Comparison of ENCODE assay signal across 8 mouse cellular contexts in the genomic region with DNA sequence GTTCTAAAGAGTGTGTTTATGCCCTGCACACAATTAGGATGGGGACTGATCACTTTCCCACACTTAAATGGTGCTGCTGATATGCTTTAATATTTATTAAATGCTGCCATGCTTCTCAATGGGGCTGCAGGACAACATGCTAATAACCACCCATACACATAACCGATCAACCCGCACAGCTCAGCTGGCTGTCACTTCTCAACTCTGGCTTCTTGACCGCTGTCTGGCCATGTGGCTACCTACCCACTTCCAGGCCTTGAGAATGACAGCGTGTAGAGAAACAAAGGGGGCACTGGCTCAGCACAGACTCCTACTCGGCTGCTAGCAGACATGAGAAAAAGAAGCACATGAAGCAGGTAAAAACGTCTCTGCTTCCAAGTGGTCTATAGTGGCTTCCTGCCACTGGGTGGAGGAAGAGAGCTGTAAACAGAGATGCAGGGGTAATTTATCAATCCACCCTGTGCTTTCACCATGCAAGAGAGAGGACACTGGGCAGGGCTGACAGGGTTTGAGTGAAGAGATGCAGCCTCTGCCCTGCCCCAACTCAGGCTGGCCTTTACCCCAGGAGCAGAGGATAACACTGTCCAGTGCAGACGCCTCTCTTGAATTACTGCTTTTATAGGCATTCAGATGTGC.
A peak's percentile ranks its signal among the peaks of the same experiment; 100 is the strongest.
DNase-seq lines count a peak whose midpoint lies in the region; ATAC-seq and TF ChIP-seq lines count a peak whose summit lies in the region.
"Had no signal": no experiment of that assay in that cellular context is flagged by ENCODE, and none has a peak within 500 bp of the region (broad histone marks: within the 10 kb centered on the region; RNA-seq: fewer than 3 reads in every experiment).

No protein-coding gene starts in this region.

- no peak overlapping the region for H3K4me2 ChIP-seq in hindbrain, embryonic 12.5 days (replicated peaks)

- no peaks in the 10 kb centered on the region for H3K27me3 ChIP-seq in E14TG2a.4 (ENCODE audit: insufficient read depth, low read length)
- no peaks in the 10 kb centered on the region for H3K27me3 ChIP-seq in hindbrain, embryonic 12.5 days
- H3K27me3 ChIP-seq in splenic B cell, adult 2 months (ENCODE audit: control insufficient read depth, insufficient read depth, low read length, poor library complexity, severe bottlenecking): no peaks in the 10 kb centered on the region

- ATAC-seq in activated CD4-positive, CD25-positive, alpha-beta regulatory T cell, adult 4 months: peak; percentile 40
- ATAC-seq in hindbrain, embryonic 12.5 days (ENCODE audit: low FRiP score): peak; percentile 75

- H3K9me3 ChIP-seq in E14TG2a.4 (ENCODE audit: low read length): peaks cover 38% of the 10 kb centered on the region
- no peaks in the 10 kb centered on the region for H3K9me3 ChIP-seq in hindbrain, embryonic 12.5 days (replicated peaks)

- H3K4me1 ChIP-seq in E14TG2a.4 (replicated peaks; ENCODE audit: low read depth, low read length): no peaks in the 10 kb centered on the region
- peaks cover 8% of the 10 kb centered on the region for H3K4me1 ChIP-seq in hindbrain, embryonic 12.5 days

- H3K9ac ChIP-seq in hindbrain, embryonic 12.5 days: no peak overlapping the region

- H3K36me3 ChIP-seq in E14TG2a.4 (ENCODE audit: insufficient read depth, low read length): peaks cover 80% of the 10 kb centered on the region
- no peaks in the 10 kb centered on the region for H3K36me3 ChIP-seq in hindbrain, embryonic 12.5 days
- no peaks in the 10 kb centered on the region for H3K36me3 ChIP-seq in splenic B cell, adult 2 months (ENCODE audit: control insufficient read depth, insufficient read depth, low read length, poor library complexity, severe bottlenecking)

- peak; percentile 24 for TF ChIP-seq CTCF in E14TG2a.4 (conservative IDR thresholded peaks at IDR 0.05; ENCODE audit: low read length)

- no peak overlapping the region for H3K27ac ChIP-seq in hindbrain, embryonic 12.5 days

- 56% methylated on average over 7 of the region's 7 CpGs for WGBS in hindbrain, embryonic 12.5 days

- DNase-seq in fibroblast of lung, adult 2 months (ENCODE audit: low read depth): peak; percentile 19
- DNase-seq in layer of hippocampus, adult 8-10 months (ENCODE audit: low spot score in 2 of 2): peak; percentile 32 to 55
- DNase-seq in mesoderm, embryonic 11.5 days (ENCODE audit: low read depth, low spot score): peak; percentile 72
- peak; percentile 32 for DNase-seq in splenic B cell, adult 2 months (ENCODE audit: low read depth, low spot score)

- H3K4me3 ChIP-seq in E14TG2a.4 (replicated peaks; ENCODE audit: low read length): no peak overlapping the region
- H3K4me3 ChIP-seq in hindbrain, embryonic 12.5 days: no peak overlapping the region
- H3K4me3 ChIP-seq: erythroblast, embryonic 14.5 days had no signal

Comparison
In these comparisons a context has a peak if more than half of its experiments do, and no peak if none do; other contexts are left out.
1. DNase-seq: peak in every context shown above with its lines; median percentile 72 in mesoderm, embryonic 11.5 days; 44 in layer of hippocampus, adult 8-10 months; 32 in splenic B cell, adult 2 months; 19 in fibroblast of lung, adult 2 months.